ENCODE assay signal across 7 mouse cellular contexts in genomic region chrX:74245687-74246086, GRCm38 (mm10). TPM values are rescaled to one million over a fixed set of nuclear protein-coding genes. Genes with fewer than 3 reads are reported as not detected.
A peak's percentile ranks its signal among the peaks of the same experiment; 100 is the strongest.
DNase-seq lines count a peak whose midpoint lies in the region; ATAC-seq and TF ChIP-seq lines count a peak whose summit lies in the region.

No protein-coding gene starts in this region.

- peak; percentile 80 for DNase-seq in adrenal gland, adult 2 months
- peak; percentile 43 for DNase-seq in embryo, embryonic 11.5 days (ENCODE audit: low read depth, low spot score)
- DNase-seq in gastrocnemius, postnatal 4 days (ENCODE audit: low spot score in 2 of 2), result peak; percentile 74 to 86
- peak; percentile 77 for DNase-seq in limb, embryonic 10.5 days (ENCODE audit: low spot score)
- peak; percentile 94 for DNase-seq in midbrain, embryonic 11.5 days (ENCODE audit: low spot score, missing footprints)
- DNase-seq in spleen, adult 12 weeks (ENCODE audit: low spot score), result peak; percentile 31

- peaks cover 4% of the 10 kb centered on the region; the same call in 1 of the 2 replicates for H3K36me3 ChIP-seq in intestine, postnatal 0 days (ENCODE audit: control insufficient read depth, insufficient read depth)
- H3K36me3 ChIP-seq in limb, embryonic 10.5 days, result peaks cover 33% of the 10 kb centered on the region
- peaks cover 10% of the 10 kb centered on the region; the same call in 1 of the 2 replicates for H3K36me3 ChIP-seq in midbrain, embryonic 11.5 days (ENCODE audit: control insufficient read depth, insufficient read depth, low read length)

- WGBS in intestine, postnatal 0 days, result 25% methylated on average over 21 of the region's 21 CpGs
- 11% methylated on average over 21 of the region's 21 CpGs for WGBS in limb, embryonic 10.5 days
- 20% methylated on average over 21 of the region's 21 CpGs for WGBS in midbrain, embryonic 11.5 days

- peak overlapping the region; percentile 72 for H3K4me2 ChIP-seq in intestine, postnatal 0 days (replicated peaks; ENCODE audit: low read depth)
- peak overlapping the region; percentile 71 for H3K4me2 ChIP-seq in midbrain, embryonic 11.5 days

- no peaks in the 10 kb centered on the region for H3K4me1 ChIP-seq in intestine, postnatal 0 days (replicated peaks; ENCODE audit: control insufficient read depth, insufficient read depth, low read length)
- peaks cover 14% of the 10 kb centered on the region for H3K4me1 ChIP-seq in limb, embryonic 10.5 days
- 0 out of 2 replicates have a peak, but pooled peaks cover 3% of the 10 kb centered on the region for H3K4me1 ChIP-seq in midbrain, embryonic 11.5 days (ENCODE audit: control insufficient read depth, insufficient read depth, low read length)

- no peaks in the 10 kb centered on the region for H3K9me3 ChIP-seq in intestine, postnatal 0 days (ENCODE audit: control insufficient read depth)
- no peaks in the 10 kb centered on the region for H3K9me3 ChIP-seq in limb, embryonic 10.5 days (replicated peaks)
- no peaks in the 10 kb centered on the region for H3K9me3 ChIP-seq in midbrain, embryonic 11.5 days (ENCODE audit: control insufficient read depth, low read length)

- no peak for TF ChIP-seq CTCF in intestine, postnatal 0 days (IDR thresholded peaks at IDR 0.05; ENCODE audit: low read depth)

- H3K27ac ChIP-seq in intestine, postnatal 0 days (ENCODE audit: low read depth, low read length), result peak overlapping the region; percentile 80
- H3K27ac ChIP-seq in limb, embryonic 10.5 days, result peak overlapping the region; percentile 92
- peak overlapping the region; percentile 82; the same call in 1 of the 2 replicates for H3K27ac ChIP-seq in midbrain, embryonic 11.5 days (ENCODE audit: low read depth, low read length)

- peak overlapping the region; percentile 45 for H3K4me3 ChIP-seq in intestine, postnatal 0 days (ENCODE audit: low read depth, low read length)
- peak overlapping the region; percentile 65 for H3K4me3 ChIP-seq in limb, embryonic 10.5 days
- peak overlapping the region; percentile 56 for H3K4me3 ChIP-seq in midbrain, embryonic 11.5 days (ENCODE audit: low read depth, low read length)

- H3K27me3 ChIP-seq in intestine, postnatal 0 days (replicated peaks; ENCODE audit: control insufficient read depth, insufficient read depth, low read length), result no peaks in the 10 kb centered on the region
- peaks cover 19% of the 10 kb centered on the region for H3K27me3 ChIP-seq in limb, embryonic 10.5 days (ENCODE audit: low read depth, poor library complexity, severe bottlenecking)
- no peaks in the 10 kb centered on the region for H3K27me3 ChIP-seq in midbrain, embryonic 11.5 days (ENCODE audit: control insufficient read depth, insufficient read depth, low read length)

- peak overlapping the region; percentile 54 for H3K9ac ChIP-seq in intestine, postnatal 0 days (ENCODE audit: low read depth, low read length)
- H3K9ac ChIP-seq in midbrain, embryonic 11.5 days (ENCODE audit: low read length), result peak overlapping the region; percentile 73

- peak; percentile 12; the same call in 1 of the 2 replicates for ATAC-seq in intestine, postnatal 0 days
- peak; percentile 58 for ATAC-seq in midbrain, embryonic 11.5 days (ENCODE audit: low FRiP score)

RNA-seq across cellular contexts. Expression of gene Flna, which starts 3.9 kb away (rescaled TPM):
- total RNA-seq in adrenal gland, adult 2 months (2021), result 100 to 1,000 TPM; 120 to 195 TPM
- polyA plus RNA-seq in adrenal gland, adult 2 months (2012; rRNA removed), result 134 and 139 TPM in 2 replicates
- 100 to 1,000 TPM; 265 to 281 TPM for total RNA-seq in gastrocnemius, postnatal 4 days (2021)
- 155 and 170 TPM in 2 replicates for polyA plus RNA-seq in intestine, postnatal 0 days (2015; fragmentation: Nextera tagmentation; extraction: Ambion mirVana)
- 273 and 333 TPM in 2 replicates for polyA plus RNA-seq in limb, embryonic 10.5 days (2016; fragmentation: Nextera tagmentation; extraction: Ambion mirVana)
- 178 and 185 TPM in 2 replicates for polyA plus RNA-seq in midbrain, embryonic 11.5 days (2014; fragmentation: Nextera tagmentation; extraction: Ambion mirVana)

RNA-seq across cellular contexts. Expression of gene Emd, which starts 8.8 kb away (rescaled TPM):
- total RNA-seq in adrenal gland, adult 2 months (2021), result 100 to 1,000 TPM in 1 of 2 experiments, 10 to 100 TPM in 1; 53.9 to 170 TPM
- 68.7 and 74.1 TPM in 2 replicates for polyA plus RNA-seq in adrenal gland, adult 2 months (2012; rRNA removed)
- 10 to 100 TPM; 31.2 to 34.0 TPM for total RNA-seq in gastrocnemius, postnatal 4 days (2021)
- polyA plus RNA-seq in intestine, postnatal 0 days (2015; fragmentation: Nextera tagmentation; extraction: Ambion mirVana), result 13.8 and 14.6 TPM in 2 replicates
- polyA plus RNA-seq in limb, embryonic 10.5 days (2016; fragmentation: Nextera tagmentation; extraction: Ambion mirVana), result 25.2 and 29.8 TPM in 2 replicates
- polyA plus RNA-seq in midbrain, embryonic 11.5 days (2014; fragmentation: Nextera tagmentation; extraction: Ambion mirVana), result 24.3 and 25.2 TPM in 2 replicates

RNA-seq across cellular contexts. Expression of gene Rpl10, which starts 24.9 kb away (rescaled TPM):
- 100 to 1,000 TPM; 220 to 443 TPM for total RNA-seq in adrenal gland, adult 2 months (2021)
- 692 and 707 TPM in 2 replicates for polyA plus RNA-seq in adrenal gland, adult 2 months (2012; rRNA removed)
- 100 to 1,000 TPM; 263 to 305 TPM for total RNA-seq in gastrocnemius, postnatal 4 days (2021)
- polyA plus RNA-seq in intestine, postnatal 0 days (2015; fragmentation: Nextera tagmentation; extraction: Ambion mirVana), result 485 and 521 TPM in 2 replicates
- 862 and 901 TPM in 2 replicates for polyA plus RNA-seq in limb, embryonic 10.5 days (2016; fragmentation: Nextera tagmentation; extraction: Ambion mirVana)
- polyA plus RNA-seq in midbrain, embryonic 11.5 days (2014; fragmentation: Nextera tagmentation; extraction: Ambion mirVana), result 661 and 713 TPM in 2 replicates

RNA-seq across cellular contexts. Expression of gene Taz, which starts 36.0 kb away (rescaled TPM):
- total RNA-seq in adrenal gland, adult 2 months (2021), result 10 to 100 TPM; 56.6 to 74.2 TPM
- 126 and 136 TPM in 2 replicates for polyA plus RNA-seq in adrenal gland, adult 2 months (2012; rRNA removed)
- 10 to 100 TPM; 54.9 to 66.2 TPM for total RNA-seq in gastrocnemius, postnatal 4 days (2021)
- 64.0 and 64.8 TPM in 2 replicates for polyA plus RNA-seq in intestine, postnatal 0 days (2015; fragmentation: Nextera tagmentation; extraction: Ambion mirVana)
- polyA plus RNA-seq in limb, embryonic 10.5 days (2016; fragmentation: Nextera tagmentation; extraction: Ambion mirVana), result 69.0 and 80.5 TPM in 2 replicates
- polyA plus RNA-seq in midbrain, embryonic 11.5 days (2014; fragmentation: Nextera tagmentation; extraction: Ambion mirVana), result 57.9 and 60.9 TPM in 2 replicates

RNA-seq across cellular contexts. Expression of gene Dnase1l1, which starts 36.5 kb away (rescaled TPM):
- 10 to 100 TPM; 13.1 to 13.5 TPM for total RNA-seq in adrenal gland, adult 2 months (2021)
- 7.5 and 9.5 TPM in 2 replicates for polyA plus RNA-seq in adrenal gland, adult 2 months (2012; rRNA removed)
- total RNA-seq in gastrocnemius, postnatal 4 days (2021), result 10 to 100 TPM; 53.1 to 55.1 TPM
- 24.7 and 26.2 TPM in 2 replicates for polyA plus RNA-seq in intestine, postnatal 0 days (2015; fragmentation: Nextera tagmentation; extraction: Ambion mirVana)
- 3.4 and 5.0 TPM in 2 replicates for polyA plus RNA-seq in limb, embryonic 10.5 days (2016; fragmentation: Nextera tagmentation; extraction: Ambion mirVana)
- 4.3 and 4.4 TPM in 2 replicates for polyA plus RNA-seq in midbrain, embryonic 11.5 days (2014; fragmentation: Nextera tagmentation; extraction: Ambion mirVana)

Comparison
In these comparisons a context has a peak if more than half of its experiments do, and no peak if none do; other contexts are left out.
1. Peak in every context shown above with its lines: DNase-seq, ATAC-seq, H3K4me3 ChIP-seq and H3K27ac ChIP-seq.
2. DNase-seq: peak in every context shown above with its lines; median percentile 94 in midbrain, embryonic 11.5 days; 80 in adrenal gland, adult 2 months; 80 in gastrocnemius, postnatal 4 days; 77 in limb, embryonic 10.5 days; 43 in embryo, embryonic 11.5 days; 31 in spleen, adult 12 weeks.